Mouse (Mus musculus) 416B (cell line): ENCODE results near the gene Ogn.
"Not testable (repeated sequence)": the region's sequence is repeated elsewhere in the genome, so short reads cannot be mapped to it uniquely, and the experiment has no call there.

ENCODE experiments used
- DNase-seq: peaks from one replicate; pipeline ENCODE4 v3.0.0; 2011; ENCODE audit warnings: low read depth

Gene Ogn

DNA sequence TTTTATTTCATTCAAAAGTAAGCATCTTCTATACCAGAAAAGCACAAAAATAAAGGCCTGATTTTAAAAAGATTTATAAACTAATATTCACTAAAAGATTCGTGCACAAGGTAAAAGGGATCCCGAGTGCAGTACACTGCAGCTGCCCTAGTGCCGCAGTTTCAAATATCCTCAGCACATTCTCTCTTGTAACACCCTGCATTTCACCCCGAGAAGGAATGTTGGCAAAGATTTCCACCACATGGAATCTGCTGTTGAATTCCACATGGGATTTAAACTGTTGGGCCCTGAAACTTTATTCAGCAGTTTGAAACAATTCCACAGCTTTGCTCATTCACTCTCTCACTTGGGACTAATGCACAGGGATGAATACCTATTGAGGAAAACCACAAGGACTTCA, at the start of gene Ogn:
TSS of gene Ogn (plus strand) at position 333 of the 400 bp plus-strand sequence.
- DNase-seq = no peak

DNA sequence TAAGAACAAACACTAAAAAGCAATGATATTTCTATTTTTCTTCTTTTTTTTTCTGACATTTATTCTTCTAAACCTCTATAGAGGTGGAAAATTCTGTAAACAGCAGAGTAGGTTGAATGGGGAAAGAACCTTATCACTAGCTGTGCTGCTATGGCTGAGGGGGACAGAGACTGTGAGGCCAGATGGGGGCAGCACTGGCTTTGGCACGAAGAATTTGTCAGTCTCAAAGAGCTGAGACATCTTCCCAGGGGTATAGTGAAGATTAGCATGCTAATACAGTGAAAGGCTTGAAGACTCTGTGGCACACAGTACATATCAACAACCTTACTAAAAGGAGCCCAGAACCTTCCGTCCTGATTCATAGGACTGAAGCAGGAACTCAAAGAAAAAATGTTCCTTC, 48.7 kb upstream of the Ogn start:
- peak; percentile 66 for DNase-seq

DNA sequence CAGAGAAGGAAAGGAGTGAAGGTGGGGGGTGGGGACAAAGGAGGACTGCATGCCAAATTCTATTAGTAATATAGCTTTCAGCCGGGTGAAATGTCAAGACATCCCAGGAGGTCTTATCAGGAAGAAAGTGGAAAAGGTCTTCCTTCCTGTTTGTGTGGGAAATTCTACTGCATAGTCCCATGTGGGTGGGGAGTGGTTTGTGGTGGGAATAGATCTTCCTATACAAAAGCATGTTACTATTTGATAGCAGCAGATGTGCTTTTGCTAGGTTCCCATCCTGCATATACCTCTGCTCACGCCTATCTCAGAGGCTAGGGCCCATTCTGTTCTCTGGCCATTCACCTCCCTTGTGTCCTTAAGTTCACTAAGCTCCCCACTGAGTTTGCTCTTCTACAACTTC, 47.0 kb upstream of the Ogn start:
- DNase-seq = peak; percentile 86

DNA sequence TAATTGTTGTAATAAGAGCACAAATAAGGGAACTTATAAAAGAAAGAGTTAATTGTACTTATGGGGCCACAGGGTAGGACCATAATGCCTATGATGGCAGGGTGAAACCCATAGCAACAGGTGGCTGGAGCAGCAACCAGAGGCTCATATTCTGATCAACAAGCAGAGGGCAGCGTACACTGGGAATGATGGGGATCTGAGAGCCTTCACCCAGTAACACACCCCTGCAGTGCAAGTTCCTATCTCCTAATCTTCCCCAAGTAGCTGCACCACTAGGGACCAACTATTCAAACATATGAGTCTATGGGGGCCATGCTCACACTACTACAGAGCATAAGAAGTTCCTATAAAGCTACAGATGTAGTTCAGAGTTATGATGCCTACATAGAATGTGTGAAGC, 43.5 kb upstream of the Ogn start:
- no peak for DNase-seq

DNA sequence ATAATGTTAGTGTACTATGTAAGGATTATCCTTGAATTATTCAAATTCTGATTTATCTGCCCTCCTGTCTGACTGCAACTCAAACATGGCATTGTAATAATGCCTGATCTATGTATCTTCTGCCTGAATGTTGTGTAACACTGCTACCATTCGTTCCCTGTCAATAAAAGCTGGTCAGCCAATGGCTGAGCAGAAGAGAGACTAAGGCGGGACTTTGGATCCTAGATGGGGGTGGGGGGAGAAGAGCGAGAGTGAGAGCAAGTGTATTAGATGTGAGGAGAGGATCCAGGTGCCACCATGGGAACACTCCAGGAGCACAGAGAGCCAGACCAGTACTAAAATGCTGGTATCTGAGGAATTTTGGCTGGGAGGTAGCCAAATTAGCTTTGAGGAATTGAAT, 37.5 kb upstream of the Ogn start:
- no peak for DNase-seq

DNA sequence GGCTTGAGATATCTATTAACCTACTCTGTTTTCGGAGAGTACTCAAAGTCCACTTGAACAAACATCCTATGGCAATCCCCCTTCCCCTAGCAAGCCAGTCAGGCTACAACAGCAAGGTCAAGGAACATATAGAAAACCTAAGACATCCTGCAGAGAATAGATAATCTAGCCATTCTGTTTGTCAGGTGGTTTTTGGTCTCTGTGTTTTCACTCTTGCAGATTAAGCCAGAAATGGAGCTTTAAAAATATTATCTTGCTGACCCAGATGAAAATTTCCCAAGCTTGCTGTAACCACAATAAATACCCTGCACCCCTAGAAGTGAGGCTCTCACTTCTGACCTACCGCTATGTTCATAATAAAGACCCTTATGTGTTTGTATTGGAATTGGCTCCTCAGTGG, 36.4 kb upstream of the Ogn start:
- DNase-seq = peak; percentile 70

DNA sequence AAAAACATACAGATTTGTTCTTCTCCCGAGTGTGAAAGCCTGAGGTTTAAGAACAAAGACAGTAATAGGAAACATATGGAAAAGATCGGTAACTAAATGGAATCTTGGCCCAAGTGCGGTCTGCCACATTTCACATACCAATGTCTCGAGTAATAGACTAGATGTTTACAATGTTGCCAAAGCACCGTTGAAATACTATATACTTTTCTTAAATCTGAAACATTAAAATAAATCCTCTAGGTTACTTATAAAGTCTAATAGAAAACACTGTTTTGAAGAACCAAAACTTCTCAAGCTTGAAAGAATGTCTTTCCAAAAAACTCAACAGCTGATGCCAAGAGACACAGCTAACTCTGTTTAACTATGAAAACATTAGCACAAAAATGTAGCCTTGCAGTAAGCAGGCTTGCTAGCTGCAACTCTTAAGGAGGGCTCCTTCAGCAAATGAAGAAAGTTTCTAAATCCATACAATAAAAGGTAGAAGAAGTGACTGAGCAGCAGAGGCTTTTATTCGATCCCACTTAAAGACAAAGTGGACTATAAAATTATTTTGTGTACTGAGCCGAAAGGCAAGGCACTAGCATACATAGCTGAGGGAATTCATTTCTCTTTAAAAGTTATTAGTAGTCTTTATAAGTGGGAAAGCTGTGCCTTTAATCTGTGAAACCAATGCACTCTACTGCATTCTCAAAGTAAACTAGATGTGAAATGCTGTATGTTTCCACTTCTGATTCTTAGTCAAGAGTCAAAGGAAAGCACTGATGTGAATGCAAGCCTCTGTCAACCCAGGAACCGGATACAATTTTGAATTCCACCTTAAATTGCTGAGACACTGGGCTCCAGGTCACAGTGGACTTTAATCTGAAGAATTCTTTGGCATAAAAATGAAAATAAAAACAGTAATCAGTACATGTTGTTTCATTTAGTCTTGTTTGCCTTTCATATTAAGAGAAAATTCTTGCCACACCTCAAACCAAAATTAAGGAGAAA, 26.0 kb upstream of the Ogn start, which contains the start of gene Omd:
TSS of gene Omd (plus strand) at position 922 of the 990 bp plus-strand sequence.
- DNase-seq = no peak

DNA sequence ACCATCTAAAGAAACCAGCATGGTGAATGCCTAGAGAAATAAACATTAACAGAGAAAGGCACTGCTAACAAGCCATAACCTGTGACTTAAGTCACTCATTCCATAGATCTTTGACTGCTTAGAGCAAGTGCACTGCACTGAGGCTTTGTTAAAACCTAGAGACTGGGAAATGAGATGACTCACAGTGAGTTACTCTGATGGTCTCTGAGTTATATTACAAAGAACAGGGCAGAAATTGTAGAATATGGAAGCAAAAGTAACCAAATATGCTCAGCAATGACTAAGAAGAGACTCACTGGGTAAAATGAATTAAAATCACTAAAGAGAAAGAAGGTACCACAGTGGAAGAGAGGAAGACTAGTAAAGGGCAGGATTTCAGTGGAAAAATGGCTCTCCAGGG, 24.0 kb upstream of the Ogn start:
- DNase-seq = peak; percentile 61

DNA sequence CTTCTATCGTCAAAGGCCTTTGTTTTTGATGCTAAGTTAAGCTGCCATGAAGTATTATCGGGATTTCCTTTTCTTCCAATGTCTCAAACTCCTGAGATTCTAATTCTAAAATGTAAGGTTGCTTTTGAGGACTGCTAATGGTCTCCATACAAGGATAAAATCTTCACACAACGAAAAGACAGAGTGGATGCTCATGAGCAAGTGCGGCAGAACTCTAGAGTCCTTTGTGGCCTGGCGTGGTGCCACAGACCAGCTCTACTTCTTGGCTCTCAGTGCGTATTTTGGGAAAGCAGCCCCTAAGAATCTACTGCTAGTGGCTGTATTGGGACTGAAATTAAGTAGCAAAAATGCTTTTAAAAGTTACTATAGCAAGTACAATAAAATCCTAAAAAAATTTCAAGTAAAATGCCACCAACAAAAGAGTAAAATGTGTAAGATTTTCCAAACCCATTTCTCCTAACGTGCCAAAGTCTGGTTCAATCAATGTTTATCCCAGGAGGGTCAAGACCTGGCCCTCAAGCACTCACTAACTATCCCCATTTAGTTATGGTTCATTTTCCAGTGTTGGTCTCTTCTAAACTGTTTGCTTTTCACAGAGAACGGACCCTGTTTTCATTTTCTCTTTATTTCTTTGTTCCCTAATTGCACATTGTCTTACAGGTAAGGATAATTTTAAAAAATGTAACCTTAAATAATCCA, 23.4 kb upstream of the Ogn start:
- peak; percentile 57 for DNase-seq

DNA sequence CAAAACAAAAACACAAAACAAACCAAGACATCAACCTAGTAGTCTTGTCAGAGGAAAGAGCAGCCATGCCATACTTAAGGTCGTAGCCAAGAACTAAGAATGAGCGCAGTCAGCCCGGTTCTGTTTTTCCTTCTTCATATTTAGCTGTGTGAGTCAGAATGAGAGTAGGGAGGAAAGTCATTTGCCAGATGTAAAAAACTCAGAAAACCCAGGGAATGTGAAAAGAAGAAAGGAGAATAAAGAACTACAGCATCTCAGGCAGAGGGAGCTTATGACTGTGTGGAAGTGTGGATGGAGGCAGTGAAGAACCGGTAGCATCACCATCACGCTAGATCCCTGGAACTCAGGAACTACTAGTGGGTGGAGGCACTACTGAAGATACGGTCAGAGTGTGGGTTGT, 21.8 kb upstream of the Ogn start:
- no peak for DNase-seq

DNA sequence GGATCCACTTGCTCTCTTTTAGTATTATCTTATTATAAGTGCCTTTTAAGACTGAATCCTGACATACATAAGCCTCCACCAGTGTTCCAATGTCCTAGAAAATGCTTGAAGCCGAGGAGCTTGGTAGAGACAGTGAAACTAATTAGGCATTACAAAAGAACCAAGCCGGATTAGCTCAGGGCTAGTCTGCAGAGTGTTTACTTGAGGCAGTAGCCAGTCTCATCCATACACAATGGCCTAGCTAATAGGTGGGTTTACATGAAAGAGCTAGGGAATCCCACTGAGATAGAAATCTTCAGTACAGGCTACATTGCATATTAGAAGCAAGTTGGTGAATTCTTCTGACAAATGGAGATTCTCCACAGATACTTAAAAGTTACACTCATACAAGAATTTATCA, 5.3 kb upstream of the Ogn start:
- not testable (repeated sequence) for DNase-seq

DNA sequence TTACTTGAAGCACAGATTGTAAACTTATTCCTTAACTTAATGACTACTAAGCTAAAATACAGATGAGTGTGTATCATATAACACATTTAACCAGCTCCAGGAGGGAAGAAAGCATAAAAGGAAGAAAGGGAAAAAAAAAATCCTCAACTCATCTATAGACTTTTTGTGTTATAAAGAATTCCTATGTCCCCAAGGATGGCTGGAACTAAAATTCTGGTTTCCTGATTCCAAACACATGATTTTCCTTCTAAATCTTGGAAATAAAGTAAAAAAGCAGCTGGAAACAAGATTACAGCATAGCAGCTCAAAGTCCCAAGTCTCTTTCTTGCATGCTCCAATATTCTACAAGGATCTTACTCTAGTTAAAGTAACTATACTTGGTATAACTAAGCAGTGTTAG, 4.2 kb upstream of the Ogn start:
- no peak for DNase-seq

DNA sequence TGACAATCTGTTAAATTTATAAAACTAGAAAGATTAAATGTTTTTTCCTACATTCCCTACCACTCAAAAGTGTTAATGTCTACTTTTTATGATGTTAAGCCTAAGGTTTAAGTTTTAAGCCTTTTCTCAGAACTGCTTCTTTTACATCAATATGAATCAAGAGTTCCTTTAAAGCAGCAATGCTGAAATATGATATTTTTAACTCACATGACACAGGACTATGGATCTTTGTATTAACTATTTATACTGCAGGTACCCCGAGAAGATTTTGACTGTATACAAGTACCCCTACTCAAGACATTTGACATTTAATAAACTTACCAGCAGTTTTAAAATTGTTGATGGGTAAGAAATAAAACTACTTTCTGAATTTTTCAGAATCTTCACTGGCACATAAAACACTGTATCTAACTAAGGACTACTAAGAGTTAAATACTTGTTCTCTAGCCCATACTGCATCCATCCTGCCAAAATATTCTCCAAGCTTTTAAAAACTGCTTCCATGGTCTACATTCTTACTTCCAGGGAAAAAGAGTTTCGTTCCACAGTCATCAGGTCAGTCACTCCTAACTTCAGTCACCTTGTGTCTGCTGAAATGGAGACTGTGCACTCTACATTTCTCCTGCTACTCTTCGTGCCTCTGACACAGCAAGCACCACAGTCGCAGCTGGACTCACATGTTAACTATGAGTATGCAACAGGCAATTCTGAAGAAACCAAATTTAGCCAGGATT, 910 bp downstream of the Ogn start:
- DNase-seq = no peak

DNA sequence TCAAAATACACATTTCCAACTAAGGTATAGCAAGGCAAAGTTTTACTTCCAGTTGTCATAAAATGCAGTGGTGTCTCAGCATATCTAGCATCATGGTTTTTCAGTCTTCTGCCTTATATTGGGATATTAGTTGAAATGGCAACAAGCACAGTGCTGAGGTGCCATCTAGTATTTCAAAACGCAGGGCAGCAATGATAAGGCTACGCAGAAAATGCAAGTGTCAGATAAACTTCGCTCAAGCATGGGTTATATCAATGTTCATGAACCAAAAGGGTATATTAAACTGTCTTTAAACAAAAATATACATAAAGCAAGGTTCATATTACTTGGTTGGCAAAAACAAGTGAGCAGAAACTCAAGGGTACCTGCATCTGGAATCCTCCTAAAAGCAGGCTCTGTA, 9.2 kb downstream of the Ogn start:
- no peak for DNase-seq

DNA sequence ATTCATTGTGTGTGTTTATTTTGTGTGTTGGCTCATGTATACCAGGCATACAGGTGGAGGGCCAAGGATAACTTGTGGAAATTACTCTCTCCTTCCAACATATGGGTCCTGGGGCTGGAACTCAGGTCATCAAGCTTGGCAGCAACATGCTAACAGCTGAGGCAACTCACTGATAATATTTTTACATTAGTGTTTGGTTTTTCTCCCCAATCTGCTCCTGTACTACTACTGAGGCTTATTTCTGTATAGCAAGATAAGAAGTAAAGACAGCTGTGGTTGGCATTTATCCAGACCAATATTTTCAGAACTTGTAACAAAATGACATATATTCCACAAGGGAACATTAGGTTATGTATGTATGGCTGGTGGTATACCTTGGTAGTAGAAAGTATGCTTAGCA, 10.5 kb downstream of the Ogn start:
- peak; percentile 46 for DNase-seq

DNA sequence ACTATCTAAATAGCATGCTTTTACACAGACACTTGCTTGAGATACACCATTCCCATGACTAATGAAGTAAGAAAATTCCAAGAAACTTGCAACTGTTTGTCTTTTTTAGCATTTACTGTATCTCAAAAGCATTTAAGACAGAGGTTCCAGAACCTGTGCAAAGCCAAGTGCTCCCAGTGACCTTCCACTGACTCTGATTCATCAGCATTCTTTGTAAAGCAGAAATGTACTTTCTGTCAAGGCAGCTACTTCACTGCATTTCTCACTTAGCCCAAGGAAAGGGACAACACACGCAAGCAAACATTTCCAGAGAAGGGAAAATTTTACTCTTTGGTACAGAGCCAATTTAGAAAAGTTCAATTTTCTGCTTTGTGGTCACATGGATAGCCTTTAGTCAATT, 15.4 kb downstream of the Ogn start:
- no peak for DNase-seq

DNA sequence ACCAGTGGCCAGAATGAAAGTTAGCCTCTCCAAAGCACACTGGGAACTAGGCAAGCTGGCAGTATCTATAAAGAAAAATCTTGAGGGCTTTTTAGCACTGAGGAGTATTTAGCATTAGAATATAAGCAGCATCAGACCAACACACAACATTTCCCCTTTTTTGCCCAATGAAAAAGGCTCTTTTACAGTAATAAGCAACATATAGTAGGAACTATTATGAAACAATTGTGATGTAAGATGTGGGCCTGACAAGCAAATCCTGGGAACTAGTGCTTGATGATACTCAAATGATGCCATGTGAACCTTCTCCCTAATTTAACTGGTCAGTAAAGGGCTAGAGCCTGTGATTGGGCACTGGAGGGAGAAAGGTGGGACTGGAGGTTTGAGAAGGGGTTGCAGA, 20.3 kb downstream of the Ogn start:
- DNase-seq = peak; percentile 59

DNA sequence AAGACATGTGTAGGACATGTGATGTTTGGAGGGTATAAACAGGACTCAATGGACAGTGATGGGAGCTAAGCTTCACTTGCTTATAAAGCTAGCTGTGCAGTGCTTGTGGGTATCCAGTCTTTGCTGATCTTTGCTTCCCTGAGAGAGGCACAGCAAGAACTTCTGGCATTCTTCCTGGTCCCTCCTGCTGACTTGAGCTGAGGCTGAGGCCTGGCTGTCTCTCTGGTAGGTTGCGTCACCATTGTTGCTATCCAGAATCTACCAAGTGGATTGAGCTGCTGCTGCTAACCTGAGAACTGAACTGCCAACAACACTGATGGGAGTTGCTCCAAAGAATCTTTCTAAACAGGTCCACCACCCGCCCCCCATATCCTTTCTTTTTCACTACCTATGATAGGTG, 21.2 kb downstream of the Ogn start:
- DNase-seq = peak; percentile 25

DNA sequence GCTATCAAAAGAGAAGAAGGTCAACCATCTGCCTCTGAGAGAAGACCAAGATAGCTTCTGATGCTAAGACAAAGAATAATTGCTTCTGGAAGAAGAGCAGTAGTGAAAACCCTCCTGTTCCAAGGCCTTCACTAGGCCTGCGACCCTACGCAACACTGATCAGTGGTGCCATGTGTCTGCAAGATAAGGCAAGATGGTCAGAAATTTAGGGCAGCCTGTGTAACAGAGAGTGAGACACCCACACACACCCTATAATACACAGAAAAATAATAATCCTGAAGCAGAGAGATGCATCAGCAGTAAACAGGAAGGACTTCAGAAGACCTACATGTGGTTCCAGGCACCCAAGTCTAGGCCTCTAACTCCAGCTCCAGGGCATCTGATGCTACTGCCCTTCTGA, 32.1 kb downstream of the Ogn start:
- no peak for DNase-seq

DNA sequence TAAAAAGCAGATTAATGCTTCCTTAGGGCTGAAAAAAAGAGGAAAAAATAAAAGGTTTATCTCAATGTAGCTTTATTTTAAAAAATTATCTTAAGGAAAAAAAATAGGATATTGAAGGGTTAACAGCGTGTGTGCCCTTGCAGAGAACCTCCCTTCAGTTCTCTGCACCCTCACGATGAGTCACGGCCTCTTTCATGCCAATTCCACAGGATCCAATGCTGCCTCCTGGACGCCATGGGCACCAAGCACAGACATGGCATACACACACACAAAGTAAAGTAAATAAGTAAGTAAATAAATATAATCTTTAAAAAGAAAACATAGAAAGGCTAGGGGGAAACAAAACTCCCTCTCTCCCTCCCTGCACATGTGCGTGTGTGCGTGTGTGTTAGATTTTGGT, 34.8 kb downstream of the Ogn start:
- peak; percentile 39 for DNase-seq

DNA sequence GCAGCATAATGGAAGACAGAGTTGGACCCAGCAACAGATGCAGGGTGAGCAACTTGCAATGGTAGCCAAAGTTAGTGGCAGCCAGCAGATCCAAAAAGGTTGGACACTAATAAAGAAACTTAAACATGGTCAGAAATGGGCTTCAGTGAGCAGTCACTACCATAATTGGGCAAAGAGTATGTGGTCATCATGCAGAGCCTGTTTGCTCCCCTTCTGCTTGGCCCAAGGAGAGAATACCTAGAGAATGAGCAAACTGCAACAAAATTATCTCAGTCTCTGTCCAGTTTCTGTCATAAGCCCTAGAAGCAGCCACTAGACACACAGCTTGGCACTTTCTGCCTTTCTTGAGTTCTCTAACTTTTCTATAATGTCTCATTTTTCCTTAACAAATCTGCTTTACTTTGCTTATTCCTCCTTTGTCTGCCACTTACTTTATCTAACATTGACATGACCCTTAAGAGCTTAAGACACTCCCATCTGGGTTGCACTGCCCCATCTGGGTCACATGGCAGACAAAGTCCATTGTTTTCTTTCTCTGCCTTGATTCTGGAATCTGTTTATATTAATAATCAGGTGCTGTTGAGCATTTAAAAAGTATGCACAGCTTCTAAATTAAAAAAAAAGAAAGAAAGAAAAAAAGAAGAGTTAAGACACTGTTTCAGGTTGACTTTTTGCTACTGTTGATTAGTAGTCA, 36.0 kb downstream of the Ogn start:
- no peak for DNase-seq
